Mouse (Mus musculus) lung, embryonic 14.5 days (tissue): ENCODE measurements around the gene Gab1. TPM values are rescaled to one million over a fixed set of nuclear protein-coding genes. Genes with fewer than 3 reads are reported as not detected.

ENCODE experiments used
- ATAC-seq: fragments of 200-750 bp; cut with Nextera tagmentation; 2 replicates; pipeline ENCODE4 v1.8.0; 2017; ENCODE audit warnings: mild to moderate bottlenecking, moderate TSS enrichment, moderate library complexity; ENCODE audit not compliant: insufficient read depth
- DNase-seq: peaks from one replicate; pipeline ENCODE4 v3.0.0-alpha.2; 2015
- H3K27ac ChIP-seq: fragments of 300-500 bp; sonication (generic); 2 replicates; pipeline ENCODE4 v1.5.1; 2014; ENCODE audit warnings: low read depth, mild to moderate bottlenecking, moderate library complexity
- H3K27me3 ChIP-seq: fragments of 300-500 bp; sonication (generic); 2 replicates; pipeline ENCODE4 v1.6.1; 2014; ENCODE audit warnings: low read length, control low read depth; ENCODE audit not compliant: insufficient read depth
- H3K36me3 ChIP-seq: fragments of 300-500 bp; sonication (generic); 2 replicates; pipeline ENCODE4 v1.6.1; 2014; ENCODE audit warnings: control low read depth; ENCODE audit not compliant: insufficient read depth
- H3K4me1 ChIP-seq: fragments of 300-500 bp; sonication (generic); 2 replicates; pipeline ENCODE4 v1.6.1; 2014; ENCODE audit warnings: antibody characterized with exemption, control low read depth; ENCODE audit not compliant: insufficient read depth
- H3K4me2 ChIP-seq: fragments of 300-500 bp; sonication (generic); 2 replicates; pipeline ENCODE4 v1.6.1; 2014; ENCODE audit warnings: mild to moderate bottlenecking
- H3K4me3 ChIP-seq: fragments of 300-500 bp; sonication (generic); 2 replicates; pipeline ENCODE4 v1.5.1; 2014; ENCODE audit warnings: low read depth, low read length
- H3K9ac ChIP-seq: fragments of 300-500 bp; sonication (generic); 2 replicates; pipeline ENCODE4 v1.6.1; 2014
- H3K9me3 ChIP-seq: fragments of 300-500 bp; sonication (generic); 2 replicates; pipeline ENCODE4 v1.6.1; 2016; ENCODE audit warnings: low read depth, low read length, control low read depth
- CTCF ChIP-seq: IDR thresholded peaks from 2 replicates; pipeline ENCODE4 v1.5.1; 2016; ENCODE audit warnings: antibody characterized with exemption, low read depth
- WGBS: fragments of 180-500 bp; shearing (Covaris S2); extraction: QIAGEN DNeasy Blood & Tissue Kit; methylation state at CpG from one replicate; pipeline ENCODE4 v1.1.7; 2014; 5-methylcytosine and 5-hydroxymethylcytosine counted together
- polyA plus RNA-seq: library from polyadenylated mRNA; unstranded; fragments of >200 nt; fragmentation: Nextera tagmentation; extraction: Ambion mirVana; gene quantifications from 2 replicates; pipeline ENCODE4 v1.2.1, GENCODE M21; 2014

Gene Gab1
- polyA plus RNA-seq, 1 experiment from 2014 or later, result 37.8 TPM

DNA sequence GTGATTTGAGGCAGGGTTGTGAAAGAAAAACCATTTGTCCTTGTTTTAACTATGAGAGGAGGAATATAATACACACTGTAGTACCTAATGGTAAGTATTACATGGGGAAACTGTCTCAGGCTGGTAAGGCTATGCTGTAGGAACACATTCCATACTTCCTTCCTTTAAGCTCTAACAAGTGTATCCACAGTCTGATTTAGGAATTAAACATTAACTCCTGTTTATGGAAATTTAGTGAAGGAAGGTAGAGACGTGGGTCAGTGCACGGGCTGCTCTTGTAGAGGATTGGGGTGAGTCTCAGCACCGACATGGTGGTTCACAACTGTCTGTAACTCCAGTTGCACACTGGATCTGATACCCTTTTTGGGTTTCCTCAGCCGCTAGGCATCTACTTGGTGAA is 100.0 kb downstream of the Gab1 start:
- no peak for DNase-seq
- Histone ChIP-seq H3K4me1 (no peaks in the 10 kb centered on the region), H3K9ac (no peak overlapping the region), H3K4me3 (no peak overlapping the region), H3K4me2 (no peak overlapping the region), H3K36me3 (peaks cover 77% of the 10 kb centered on the region), H3K27ac (no peak overlapping the region), H3K27me3 (no peaks in the 10 kb centered on the region), H3K9me3 (no peaks in the 10 kb centered on the region)
- TF ChIP-seq CTCF, result no peak
- WGBS, result 87% methylated on average over 4 of the region's 4 CpGs
- ATAC-seq, result no peak

DNA sequence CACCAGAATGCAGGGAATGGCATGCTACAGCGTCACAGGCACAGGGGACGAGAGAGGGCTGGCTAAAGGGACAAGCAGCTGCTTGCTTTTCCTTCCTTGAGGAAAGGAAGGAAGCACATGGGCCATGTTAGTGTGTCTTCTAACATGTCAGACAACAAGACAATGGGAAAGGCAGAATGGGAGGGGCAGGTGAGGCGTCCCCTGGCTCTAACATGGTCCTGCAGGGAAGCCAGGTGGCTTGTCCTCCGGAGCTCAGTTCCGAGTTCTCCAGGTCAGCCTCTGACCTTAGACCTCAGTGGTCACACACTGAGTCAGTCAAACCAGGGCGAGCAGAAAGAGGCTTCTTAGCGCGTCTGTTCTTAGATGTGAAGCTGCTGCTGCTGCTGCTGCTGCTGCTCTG is 103.9 kb downstream of the Gab1 start:
- no peak; the same call in 1 of the 2 replicates for ATAC-seq
- no peaks in the 10 kb centered on the region for H3K9me3 ChIP-seq
- peaks cover 73% of the 10 kb centered on the region for H3K36me3 ChIP-seq
- TF ChIP-seq CTCF, result no peak
- DNase-seq, result peak; percentile 37
- no peak overlapping the region for H3K4me2 ChIP-seq
- no peaks in the 10 kb centered on the region for H3K27me3 ChIP-seq
- WGBS, result 61% methylated on average over 8 of the region's 8 CpGs
- H3K4me3 ChIP-seq, result no peak overlapping the region
- H3K4me1 ChIP-seq, result no peaks in the 10 kb centered on the region
- no peak overlapping the region for H3K27ac ChIP-seq
- H3K9ac ChIP-seq, result no peak overlapping the region

DNA sequence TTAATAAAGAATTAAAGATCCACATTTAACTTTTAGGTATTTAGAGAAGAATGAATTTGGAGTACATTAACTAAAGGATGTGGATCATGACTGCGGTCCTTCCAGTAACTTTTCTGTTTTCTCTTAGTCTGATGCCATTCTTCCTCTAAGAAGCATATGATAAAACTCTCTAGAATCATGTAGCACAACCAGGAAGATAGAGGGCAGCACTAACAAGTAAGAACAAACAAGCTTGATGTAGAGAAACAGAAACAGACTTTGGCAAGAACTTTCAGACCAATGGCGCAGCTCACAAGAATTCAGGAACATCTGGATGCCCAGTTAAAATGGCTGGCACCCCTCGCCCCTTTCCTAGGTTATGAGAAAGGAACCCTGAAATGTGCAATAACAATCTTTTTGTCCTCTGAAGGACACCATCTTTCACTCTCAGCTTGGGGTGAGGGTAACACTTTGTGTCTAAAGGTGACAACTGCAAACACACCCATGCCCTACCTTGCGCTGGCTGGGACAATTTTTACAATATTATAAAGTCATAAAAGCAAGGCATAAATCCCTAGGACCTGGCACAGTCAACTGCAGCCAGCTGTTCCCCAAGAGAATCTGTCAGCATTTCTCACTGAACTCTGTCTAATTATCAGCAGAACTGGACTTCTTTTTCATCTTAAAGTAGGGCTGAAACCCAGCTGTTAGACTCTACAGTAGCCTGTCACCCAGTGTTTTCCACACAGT is 107.4 kb downstream of the Gab1 start:
- TF ChIP-seq CTCF, result peak; percentile 57
- Histone ChIP-seq H3K4me1 (no peaks in the 10 kb centered on the region), H3K27ac (no peak overlapping the region), H3K27me3 (no peaks in the 10 kb centered on the region), H3K9me3 (no peaks in the 10 kb centered on the region), H3K4me3 (no peak overlapping the region), H3K4me2 (no peak overlapping the region), H3K9ac (no peak overlapping the region), H3K36me3 (peaks cover 81% of the 10 kb centered on the region)
- WGBS, result 87% methylated on average over 4 of the region's 4 CpGs
- ATAC-seq, result no peak
- peak; percentile 66 for DNase-seq

GRCm38 (mm10) chr8:80768451-80768850 is 111.9 kb downstream of the Gab1 start:
- H3K9ac ChIP-seq, result no peak overlapping the region
- ATAC-seq (no peak), DNase-seq (no peak)
- H3K27ac ChIP-seq, result no peak overlapping the region
- no peaks in the 10 kb centered on the region for H3K9me3 ChIP-seq
- TF ChIP-seq CTCF, result no peak
- no peak overlapping the region for H3K4me3 ChIP-seq
- no peak overlapping the region for H3K4me2 ChIP-seq
- no peaks in the 10 kb centered on the region for H3K4me1 ChIP-seq
- peaks cover 76% of the 10 kb centered on the region for H3K36me3 ChIP-seq
- H3K27me3 ChIP-seq, result no peaks in the 10 kb centered on the region
- 89% methylated on average over 6 of the region's 6 CpGs for WGBS

DNA sequence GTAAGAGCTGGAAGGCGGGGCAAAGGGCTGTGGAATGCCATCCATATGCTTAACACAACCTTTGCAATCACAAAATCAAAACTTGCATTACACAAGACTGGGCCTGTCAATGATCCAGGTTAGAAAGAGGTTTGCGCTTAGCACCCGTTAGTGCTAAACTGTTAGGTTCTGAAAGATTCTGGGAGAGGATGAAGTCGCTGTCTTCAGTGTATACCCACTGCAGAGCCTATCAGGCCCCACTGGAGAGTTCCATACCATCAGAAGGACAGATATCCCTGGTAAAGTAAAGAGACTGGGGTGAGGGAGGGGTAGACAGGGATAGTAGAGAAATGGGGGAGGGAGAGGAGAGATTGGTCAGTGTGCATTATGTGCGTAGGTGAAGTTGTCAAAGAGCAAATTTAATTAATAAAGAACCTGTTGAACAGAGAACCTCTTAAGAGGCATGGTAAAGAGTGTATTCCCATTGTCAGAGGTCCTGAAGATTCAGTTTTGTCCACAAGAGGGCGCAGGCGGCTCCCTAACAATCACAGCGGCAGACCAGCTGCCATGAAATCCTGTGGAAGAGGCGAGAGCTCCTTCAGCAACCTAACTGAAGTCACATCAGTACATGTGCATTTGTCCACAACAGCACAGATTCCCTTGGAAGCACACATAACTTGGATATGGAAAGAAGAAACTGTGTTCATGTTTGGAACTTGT is 127.2 kb downstream of the Gab1 start:
- ATAC-seq, result peak; percentile 81
- Histone ChIP-seq H3K27ac (no peak overlapping the region), H3K36me3 (no peaks in the 10 kb centered on the region), H3K4me3 (no peak overlapping the region), H3K9me3 (no peaks in the 10 kb centered on the region), H3K27me3 (no peaks in the 10 kb centered on the region), H3K9ac (no peak overlapping the region), H3K4me1 (no peaks in the 10 kb centered on the region), H3K4me2 (no peak overlapping the region)
- TF ChIP-seq CTCF, result peak; percentile 94
- WGBS, result 27% methylated on average over 9 of the region's 9 CpGs
- DNase-seq, result peak; percentile 96

DNA sequence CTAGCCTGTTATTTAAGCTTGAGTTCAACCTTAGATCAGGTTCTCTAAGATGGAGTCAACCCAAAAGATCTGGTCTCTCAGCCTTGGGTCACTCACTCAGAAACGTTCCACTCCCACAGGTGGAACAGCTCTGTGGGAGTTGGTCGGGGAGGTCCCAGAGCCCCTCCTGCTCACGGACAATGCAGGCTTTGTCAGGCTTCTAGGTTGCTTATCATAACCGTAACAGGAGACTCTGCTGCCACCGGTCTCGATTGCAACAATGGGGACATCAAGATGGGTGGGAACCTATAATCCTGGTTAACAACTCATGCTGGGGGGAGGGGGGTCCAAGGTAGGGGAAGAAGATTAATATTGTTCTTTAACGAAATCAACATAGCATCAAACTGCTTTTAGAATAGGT is 127.9 kb downstream of the Gab1 start:
- DNase-seq, result no peak
- no peak overlapping the region for H3K27ac ChIP-seq
- H3K9me3 ChIP-seq, result no peaks in the 10 kb centered on the region
- no peak overlapping the region for H3K4me3 ChIP-seq
- WGBS, result 72% methylated on average over 7 of the region's 7 CpGs
- no peaks in the 10 kb centered on the region for H3K27me3 ChIP-seq
- H3K4me2 ChIP-seq, result no peak overlapping the region
- no peak for ATAC-seq
- H3K36me3 ChIP-seq, result no peaks in the 10 kb centered on the region
- H3K9ac ChIP-seq, result no peak overlapping the region
- no peaks in the 10 kb centered on the region for H3K4me1 ChIP-seq
- TF ChIP-seq CTCF, result no peak

DNA sequence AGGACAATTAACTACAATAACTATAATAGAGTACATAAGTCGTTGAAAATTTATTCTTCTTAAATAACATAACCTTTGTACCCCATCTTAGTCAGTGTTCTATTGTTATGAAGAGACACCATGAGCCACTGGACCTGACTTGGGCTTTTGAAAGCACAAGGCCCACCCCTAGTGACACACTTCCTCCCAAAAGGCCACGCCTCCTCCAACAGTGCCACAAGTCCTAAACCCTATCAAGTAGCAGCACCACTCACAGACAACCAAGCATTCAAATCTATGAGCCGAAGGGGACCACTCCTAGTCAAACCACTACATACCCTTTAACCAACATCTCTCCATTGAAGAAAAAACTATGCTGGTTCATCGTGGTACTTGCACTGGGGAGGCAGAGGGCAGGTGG is 131.2 kb downstream of the Gab1 start:
- no peak for TF ChIP-seq CTCF
- Histone ChIP-seq H3K9ac (no peak overlapping the region), H3K27me3 (no peaks in the 10 kb centered on the region), H3K4me2 (no peak overlapping the region), H3K9me3 (no peaks in the 10 kb centered on the region), H3K4me1 (no peaks in the 10 kb centered on the region), H3K27ac (no peak overlapping the region), H3K36me3 (no peaks in the 10 kb centered on the region), H3K4me3 (no peak overlapping the region)
- 82% methylated on average over 4 of the region's 4 CpGs for WGBS
- DNase-seq, result no peak
- no peak for ATAC-seq
